Mouse (Mus musculus): ENCODE data around the gene Krtap5-2. TPM values are rescaled to one million over a fixed set of nuclear protein-coding genes. Genes with fewer than 3 reads are reported as not detected.

Gene Krtap5-2
- polyA plus RNA-seq (2015; fragmentation: Nextera tagmentation; extraction: Ambion mirVana), result not detected in 2 replicates

GRCm38 (mm10) chr7:142175905-142176304 is at the start of gene Krtap5-2:
TSS of gene Krtap5-2 (minus strand) at chr7:142176005.

GRCm38 (mm10) chr7:142211559-142211958 is 35.8 kb upstream of the Krtap5-2 start, which contains the start of gene Gm7579:
TSS of gene Gm7579 (plus strand) at chr7:142211859.

GRCm38 (mm10) chr7:142201064-142201463 is 25.3 kb upstream of the Krtap5-2 start, which contains the start of gene Krtap5-3:
TSS of gene Krtap5-3 (plus strand) at chr7:142201364.

GRCm38 (mm10) chr7:142190289-142190688 is 14.5 kb upstream of the Krtap5-2 start, which contains the start of gene Gm10153:
TSS of gene Gm10153 (minus strand) at chr7:142190389.

GRCm38 (mm10) chr7:142165639-142166038 is 10.2 kb downstream of the Krtap5-2 start, which contains the start of gene Gm4553:
TSS of gene Gm4553 (minus strand) at chr7:142165739.

GRCm38 (mm10) chr7:142157013-142157412 is 18.8 kb downstream of the Krtap5-2 start, which contains the start of gene Gm29735:
TSS of gene Gm29735 (minus strand) at chr7:142157113.

GRCm38 (mm10) chr7:142144507-142144906 is 31.3 kb downstream of the Krtap5-2 start, which contains the start of gene Gm45337:
TSS of gene Gm45337 (minus strand) at chr7:142144607.

GRCm38 (mm10) chr7:142135934-142136333 is 39.9 kb downstream of the Krtap5-2 start, which contains the start of gene Gm39115:
TSS of gene Gm39115 (minus strand) at chr7:142136034.

Other genes with a start within 250 kb of the Krtap5-2 start
- 0.53 and 0.70 TPM in 2 replicates for gene Brsk2, start 226.3 kb downstream of the Krtap5-2 start, polyA plus RNA-seq (2015; fragmentation: Nextera tagmentation; extraction: Ambion mirVana)
- gene Mob2, start 114.9 kb downstream of the Krtap5-2 start, polyA plus RNA-seq (2015; fragmentation: Nextera tagmentation; extraction: Ambion mirVana), result 79.0 and 80.7 TPM in 2 replicates
- 3.8 and 3.9 TPM in 2 replicates for gene Dusp8, start 80.2 kb downstream of the Krtap5-2 start, polyA plus RNA-seq (2015; fragmentation: Nextera tagmentation; extraction: Ambion mirVana)
- gene Gm45618, start 55.3 kb downstream of the Krtap5-2 start, polyA plus RNA-seq (2015; fragmentation: Nextera tagmentation; extraction: Ambion mirVana), result not detected in 2 replicates
- not detected in 2 replicates for gene Gm39115, start 40.0 kb downstream of the Krtap5-2 start, polyA plus RNA-seq (2015; fragmentation: Nextera tagmentation; extraction: Ambion mirVana)
- not detected in 2 replicates for gene Gm45337, start 31.4 kb downstream of the Krtap5-2 start, polyA plus RNA-seq (2015; fragmentation: Nextera tagmentation; extraction: Ambion mirVana)
- gene Gm29735, start 18.9 kb downstream of the Krtap5-2 start, polyA plus RNA-seq (2015; fragmentation: Nextera tagmentation; extraction: Ambion mirVana), result not detected in 2 replicates
- not detected in 2 replicates for gene Gm4553, start 10.3 kb downstream of the Krtap5-2 start, polyA plus RNA-seq (2015; fragmentation: Nextera tagmentation; extraction: Ambion mirVana)
- not detected in 2 replicates for gene Gm10153, start 14.4 kb upstream of the Krtap5-2 start, polyA plus RNA-seq (2015; fragmentation: Nextera tagmentation; extraction: Ambion mirVana)
- gene Krtap5-3, start 25.4 kb upstream of the Krtap5-2 start, polyA plus RNA-seq (2015; fragmentation: Nextera tagmentation; extraction: Ambion mirVana), result not detected in 2 replicates
- not detected in 2 replicates for gene Gm7579, start 35.9 kb upstream of the Krtap5-2 start, polyA plus RNA-seq (2015; fragmentation: Nextera tagmentation; extraction: Ambion mirVana)
- gene Krtap5-5, start 54.0 kb upstream of the Krtap5-2 start, polyA plus RNA-seq (2015; fragmentation: Nextera tagmentation; extraction: Ambion mirVana), result not detected in 2 replicates
- not detected in 2 replicates for gene Gm40460, start 65.1 kb upstream of the Krtap5-2 start, polyA plus RNA-seq (2015; fragmentation: Nextera tagmentation; extraction: Ambion mirVana)
- not detected in 2 replicates for gene Gm2431, start 82.3 kb upstream of the Krtap5-2 start, polyA plus RNA-seq (2015; fragmentation: Nextera tagmentation; extraction: Ambion mirVana)
- gene Gm4559, start 98.4 kb upstream of the Krtap5-2 start, polyA plus RNA-seq (2015; fragmentation: Nextera tagmentation; extraction: Ambion mirVana), result not detected in 2 replicates
- gene Krtap5-1, start 121.1 kb upstream of the Krtap5-2 start, polyA plus RNA-seq (2015; fragmentation: Nextera tagmentation; extraction: Ambion mirVana), result not detected in 2 replicates
- not detected in 2 replicates for gene Krtap5-4, start 127.5 kb upstream of the Krtap5-2 start, polyA plus RNA-seq (2015; fragmentation: Nextera tagmentation; extraction: Ambion mirVana)
- 1.9 and 2.0 TPM in 2 replicates for gene Ifitm10, start 197.7 kb upstream of the Krtap5-2 start, polyA plus RNA-seq (2015; fragmentation: Nextera tagmentation; extraction: Ambion mirVana)
- 0.38 TPM in 1 of 2 replicates, not detected in the other for gene Gm49369, start 206.7 kb upstream of the Krtap5-2 start, polyA plus RNA-seq (2015; fragmentation: Nextera tagmentation; extraction: Ambion mirVana)
- gene Ctsd, start 212.0 kb upstream of the Krtap5-2 start, polyA plus RNA-seq (2015; fragmentation: Nextera tagmentation; extraction: Ambion mirVana), result 230 and 269 TPM in 2 replicates

All from spleen, postnatal 0 days (tissue).